Mouse (Mus musculus): ENCODE data around the gene Rpf2. TPM values are rescaled to one million over a fixed set of nuclear protein-coding genes. Genes with fewer than 3 reads are reported as not detected.

Rpf2 gene
- total and polyA plus RNA-seq, 2 experiments from 2014 or later = 21.4 to 51.9 TPM

DNA sequence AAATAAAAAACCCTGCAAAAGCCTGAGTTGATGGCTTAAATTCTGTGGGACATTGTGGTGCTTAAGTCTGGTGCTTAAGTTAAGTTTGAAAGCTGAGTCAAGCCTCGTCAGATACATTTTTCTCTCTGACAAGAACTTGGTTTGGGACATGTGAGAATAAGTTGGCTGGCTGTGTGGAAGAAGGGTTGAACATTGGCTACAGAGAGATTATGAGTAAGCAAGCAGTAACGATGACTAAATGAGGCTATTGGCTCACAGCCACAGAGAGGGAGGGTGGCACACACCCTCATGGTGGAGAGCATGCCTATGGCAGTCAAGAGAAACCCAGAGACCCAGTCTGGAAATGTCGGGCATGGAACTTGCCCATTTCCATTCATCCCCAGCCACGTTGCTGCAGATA lies 16.9 kb upstream of the Rpf2 start:
- no peaks in the 10 kb centered on the region for H3K36me3 ChIP-seq (ENCODE audit: insufficient read depth, low read length)
- 70% methylated on average over 4 of the region's 4 CpGs for WGBS
- ATAC-seq (no peak), DNase-seq (ENCODE audit: low spot score) (peak; percentile 1)
- no peak overlapping the region for H3K4me2 ChIP-seq (ENCODE audit: low read depth, low read length)
- no peaks in the 10 kb centered on the region for H3K27me3 ChIP-seq (ENCODE audit: insufficient read depth, low read length)
- no peak overlapping the region for H3K27ac ChIP-seq
- no peak overlapping the region for H3K4me3 ChIP-seq (ENCODE audit: low read length)
- TF ChIP-seq CTCF (IDR thresholded peaks at IDR 0.05; ENCODE audit: low read depth) = no peak
- H3K4me1 ChIP-seq (ENCODE audit: insufficient read depth, low read length) = no peaks in the 10 kb centered on the region
- H3K9ac ChIP-seq (replicated peaks; ENCODE audit: low read length) = no peak overlapping the region
- H3K9me3 ChIP-seq (ENCODE audit: low read length) = no peaks in the 10 kb centered on the region

DNA sequence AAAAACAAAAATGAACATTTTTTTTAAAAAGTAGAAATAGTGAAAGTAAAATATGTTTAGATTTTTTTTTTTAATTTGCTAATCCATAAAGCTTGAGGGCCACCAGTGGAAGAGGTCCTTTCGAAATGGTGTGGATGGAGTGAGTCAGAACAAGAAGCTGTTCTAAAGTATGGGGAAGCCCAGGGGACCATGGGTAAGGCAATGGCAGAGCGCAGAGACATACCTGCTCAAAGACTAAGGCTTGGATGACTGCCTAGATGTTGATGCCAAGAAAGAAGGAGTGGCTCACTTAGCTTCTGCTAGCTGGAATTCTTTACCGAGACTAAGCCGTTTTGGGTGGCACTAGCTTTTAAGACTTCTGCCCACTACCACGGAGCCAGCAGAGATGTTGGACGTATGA lies 15.4 kb upstream of the Rpf2 start:
- ATAC-seq = no peak
- Histone ChIP-seq H3K27me3 (ENCODE audit: insufficient read depth, low read length) (no peaks in the 10 kb centered on the region), H3K4me2 (ENCODE audit: low read depth, low read length) (no peak overlapping the region), H3K9ac (replicated peaks; ENCODE audit: low read length) (no peak overlapping the region), H3K27ac (no peak overlapping the region), H3K4me3 (ENCODE audit: low read length) (no peak overlapping the region), H3K36me3 (ENCODE audit: insufficient read depth, low read length) (no peaks in the 10 kb centered on the region), H3K4me1 (ENCODE audit: insufficient read depth, low read length) (no peaks in the 10 kb centered on the region), H3K9me3 (ENCODE audit: low read length) (no peaks in the 10 kb centered on the region)
- TF ChIP-seq CTCF (IDR thresholded peaks at IDR 0.05; ENCODE audit: low read depth) = no peak
- DNase-seq (ENCODE audit: low spot score) = peak; percentile 0
- 86% methylated on average over 6 of the region's 6 CpGs for WGBS

DNA sequence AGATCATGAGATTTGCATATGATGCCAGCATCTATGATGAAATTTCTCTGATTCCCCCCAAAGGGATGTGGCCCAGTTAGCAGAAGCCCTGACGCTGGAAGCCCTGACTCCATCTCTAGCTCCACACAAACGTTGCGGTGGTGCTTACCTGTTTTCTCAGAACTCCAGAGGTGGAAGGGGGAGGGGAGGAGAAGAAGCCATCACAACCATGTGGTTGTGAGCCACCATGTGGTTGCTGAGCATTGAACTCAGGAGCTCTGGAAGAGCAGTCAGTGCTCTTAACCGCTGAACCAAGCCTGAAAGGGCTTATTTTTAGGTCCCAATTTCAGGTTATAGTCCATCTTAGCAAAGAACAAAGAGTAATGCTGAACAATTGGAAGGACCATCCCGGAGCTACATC lies 13.5 kb upstream of the Rpf2 start:
- H3K4me1 ChIP-seq (ENCODE audit: insufficient read depth, low read length) = peaks cover 4% of the 10 kb centered on the region; the same call in 1 of the 2 replicates
- no peaks in the 10 kb centered on the region for H3K36me3 ChIP-seq (ENCODE audit: insufficient read depth, low read length)
- no peak overlapping the region for H3K9ac ChIP-seq (replicated peaks; ENCODE audit: low read length)
- H3K4me3 ChIP-seq (ENCODE audit: low read length) = no peak overlapping the region
- no peaks in the 10 kb centered on the region for H3K9me3 ChIP-seq (ENCODE audit: low read length)
- H3K4me2 ChIP-seq (ENCODE audit: low read depth, low read length) = no peak overlapping the region
- 57% methylated on average over 5 of the region's 5 CpGs for WGBS
- ATAC-seq (no peak), DNase-seq (ENCODE audit: low spot score) (no peak)
- TF ChIP-seq CTCF (IDR thresholded peaks at IDR 0.05; ENCODE audit: low read depth) = no peak
- H3K27ac ChIP-seq = no peak overlapping the region
- H3K27me3 ChIP-seq (ENCODE audit: insufficient read depth, low read length) = no peaks in the 10 kb centered on the region

DNA sequence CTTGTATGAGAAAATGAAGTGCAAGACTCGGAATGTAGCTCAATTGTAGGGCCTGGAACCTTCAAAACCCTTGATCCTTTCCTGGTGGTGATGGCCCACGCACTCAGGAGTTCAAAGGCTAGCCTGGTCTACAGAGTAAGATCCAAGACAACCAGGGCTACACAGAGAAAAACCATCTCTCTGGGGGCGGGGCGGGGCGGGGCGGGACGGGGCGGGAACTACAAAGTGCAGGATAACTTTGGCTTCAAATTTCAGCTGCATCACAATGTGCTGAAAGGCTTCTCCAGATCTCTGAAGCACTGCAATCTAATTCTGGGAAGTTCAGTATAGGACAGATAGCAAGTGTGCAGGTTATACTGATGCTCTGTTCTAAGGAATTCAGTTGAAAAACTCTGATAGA lies 12.7 kb upstream of the Rpf2 start:
- no peak for TF ChIP-seq CTCF (IDR thresholded peaks at IDR 0.05; ENCODE audit: low read depth)
- no peaks in the 10 kb centered on the region for H3K27me3 ChIP-seq (ENCODE audit: insufficient read depth, low read length)
- no peak overlapping the region for H3K27ac ChIP-seq
- WGBS = 19% methylated on average over 8 of the region's 8 CpGs
- peaks cover 4% of the 10 kb centered on the region; the same call in 1 of the 2 replicates for H3K4me1 ChIP-seq (ENCODE audit: insufficient read depth, low read length)
- H3K36me3 ChIP-seq (ENCODE audit: insufficient read depth, low read length) = no peaks in the 10 kb centered on the region
- no peak overlapping the region for H3K4me3 ChIP-seq (ENCODE audit: low read length)
- ATAC-seq = no peak
- no peak overlapping the region for H3K4me2 ChIP-seq (ENCODE audit: low read depth, low read length)
- no peak for DNase-seq (ENCODE audit: low spot score)
- no peaks in the 10 kb centered on the region for H3K9me3 ChIP-seq (ENCODE audit: low read length)
- no peak overlapping the region for H3K9ac ChIP-seq (replicated peaks; ENCODE audit: low read length)

DNA sequence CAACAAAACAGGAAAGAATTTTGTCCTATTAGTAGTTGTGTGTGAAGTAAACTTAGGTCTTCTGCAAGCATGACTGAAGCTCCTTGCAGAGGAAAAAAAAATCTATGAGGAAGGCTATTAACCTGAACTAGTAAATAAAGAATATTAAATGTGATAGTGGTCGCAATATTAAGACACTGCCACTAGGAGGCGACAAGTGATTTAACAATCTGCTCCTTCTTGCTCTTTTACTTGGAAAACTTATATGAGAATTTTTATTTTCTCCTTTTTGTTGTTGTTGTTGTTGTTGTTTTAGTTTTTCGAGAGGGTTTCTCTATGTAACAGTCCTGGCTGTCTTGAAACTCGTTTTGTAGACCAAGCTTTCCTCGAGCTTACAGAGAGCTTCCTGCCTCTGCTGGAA lies 12.1 kb upstream of the Rpf2 start:
- TF ChIP-seq CTCF (IDR thresholded peaks at IDR 0.05; ENCODE audit: low read depth) = peak; percentile 75

DNA sequence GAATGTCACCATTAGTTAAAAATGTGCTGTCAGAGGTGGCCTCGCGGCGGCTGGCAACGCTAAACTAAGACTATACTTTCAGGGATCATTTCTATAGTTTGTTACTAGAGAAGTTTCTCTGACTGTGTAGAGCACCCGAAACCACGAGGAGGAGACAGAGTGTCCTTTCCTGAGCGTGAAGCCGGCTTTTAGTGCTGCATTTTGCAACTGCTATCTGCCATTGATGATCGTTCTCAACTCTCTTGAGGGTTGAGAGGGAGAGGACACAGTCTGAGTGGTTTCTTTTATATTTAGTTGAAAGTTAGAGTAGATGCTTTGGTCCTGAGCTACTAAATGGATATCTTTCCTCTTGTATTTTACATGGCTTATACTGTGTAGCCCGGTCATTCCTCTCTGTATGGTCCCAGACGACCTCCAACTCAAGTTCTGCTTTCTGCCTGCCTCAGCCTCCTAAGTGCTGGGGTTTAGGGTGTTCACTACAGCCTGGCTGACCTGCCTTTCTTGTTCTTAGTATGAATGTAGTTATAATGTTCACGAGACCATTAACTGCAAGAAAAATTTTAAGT lies 11.6 kb upstream of the Rpf2 start:
- ATAC-seq (peak; percentile 86), DNase-seq (ENCODE audit: low spot score) (peak; percentile 92)
- peak; percentile 72 for TF ChIP-seq CTCF (IDR thresholded peaks at IDR 0.05; ENCODE audit: low read depth)
- H3K4me2 ChIP-seq (ENCODE audit: low read depth, low read length) = peak overlapping the region; percentile 76
- H3K36me3 ChIP-seq (ENCODE audit: insufficient read depth, low read length) = no peaks in the 10 kb centered on the region
- peak overlapping the region; percentile 91; the same call in 1 of the 2 replicates for H3K9ac ChIP-seq (replicated peaks; ENCODE audit: low read length)
- peak overlapping the region; percentile 94 for H3K27ac ChIP-seq
- no peaks in the 10 kb centered on the region for H3K27me3 ChIP-seq (ENCODE audit: insufficient read depth, low read length)
- WGBS = under 1% methylated on average over 12 of the region's 12 CpGs
- peak overlapping the region; percentile 87 for H3K4me3 ChIP-seq (ENCODE audit: low read length)
- no peaks in the 10 kb centered on the region for H3K9me3 ChIP-seq (ENCODE audit: low read length)
- H3K4me1 ChIP-seq (ENCODE audit: insufficient read depth, low read length) = peaks cover 4% of the 10 kb centered on the region; the same call in 1 of the 2 replicates

More for the DNA sequence above, 12.1 kb upstream of the Rpf2 start:
- Histone ChIP-seq H3K4me1 (ENCODE audit: insufficient read depth, low read length) (peaks cover 4% of the 10 kb centered on the region; the same call in 1 of the 2 replicates), H3K36me3 (ENCODE audit: insufficient read depth, low read length) (no peaks in the 10 kb centered on the region), H3K4me2 (ENCODE audit: low read depth, low read length) (peak overlapping the region; percentile 76), H3K9ac (replicated peaks; ENCODE audit: low read length) (no peak overlapping the region), H3K4me3 (ENCODE audit: low read length) (peak overlapping the region; percentile 87; the same call in 1 of the 2 replicates), H3K27me3 (ENCODE audit: insufficient read depth, low read length) (no peaks in the 10 kb centered on the region), H3K27ac (peak overlapping the region; percentile 94), H3K9me3 (ENCODE audit: low read length) (no peaks in the 10 kb centered on the region)
- ATAC-seq = no peak
- WGBS = 6% methylated on average over 5 of the region's 5 CpGs
- DNase-seq (ENCODE audit: low spot score) = peak; percentile 77
